Mouse (Mus musculus) leukemia stem cell, adult 10-12 weeks (primary cell): ENCODE results near the gene Capns2. TPM values are rescaled to one million over a fixed set of nuclear protein-coding genes. Genes with fewer than 3 reads are reported as not detected.

Source experiments
- polyA plus RNA-seq: library from polyadenylated mRNA; stranded (reverse); fragments of >175 nt; gene quantifications from 2 replicates; pipeline ENCODE4 v1.2.3, GENCODE M21; 2012; ENCODE audit warnings: low replicate concordance

Gene Capns2
- not detected in 2 replicates for polyA plus RNA-seq

DNA sequence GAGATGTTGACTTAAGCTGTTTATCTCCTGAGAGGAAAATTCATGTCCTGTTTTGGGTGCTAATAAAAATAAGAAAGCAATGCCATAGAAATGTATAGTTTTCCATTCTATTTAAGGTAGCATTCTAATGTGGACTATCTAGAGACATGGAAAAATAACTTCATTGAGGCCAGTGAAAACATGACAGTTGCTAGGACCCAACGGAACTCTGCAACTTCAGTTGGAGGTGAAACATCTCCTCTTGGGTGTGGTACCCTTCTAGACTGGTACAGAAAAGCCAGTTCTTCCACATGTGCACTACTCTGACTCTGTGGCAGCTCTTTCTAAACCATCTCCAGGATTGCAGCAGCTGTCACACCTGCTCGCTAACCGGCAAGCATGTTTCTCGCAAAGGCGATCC is at the start of gene Capns2:
Gene Capns2 (plus strand): TSS at position 301 of the 400 bp plus-strand sequence.

GRCm38 (mm10) chr8:92855171-92855894 is 45.9 kb upstream of the Capns2 start, which contains the start of gene Lpcat2:
TSS of gene Lpcat2 (plus strand) at chr8:92855339.

Other genes starting within 250 kb of the Capns2 start
- gene Irx6, start 227.1 kb upstream of the Capns2 start, polyA plus RNA-seq: not detected in 2 replicates
- gene Mmp2, start 74.1 kb upstream of the Capns2 start, polyA plus RNA-seq: 0.63 TPM in 1 of 2 replicates, not detected in the other
- 1.4 and 2.2 TPM in 2 replicates for gene Lpcat2, start 46.1 kb upstream of the Capns2 start, polyA plus RNA-seq
- gene Slc6a2, start 58.7 kb downstream of the Capns2 start, polyA plus RNA-seq: 0.02 TPM in 1 of 2 replicates, not detected in the other
- not detected in 2 replicates for gene Ces1a, start 146.8 kb downstream of the Capns2 start, polyA plus RNA-seq
- gene Ces1b, start 178.6 kb downstream of the Capns2 start, polyA plus RNA-seq: not detected in 2 replicates
- gene Ces1c, start 229.9 kb downstream of the Capns2 start, polyA plus RNA-seq: not detected in 2 replicates